In genomic region chr15:85207763-85208162, GRCm38 (mm10) we compare ENCODE assay signal across 8 mouse cellular contexts. TPM values are rescaled to one million over a fixed set of nuclear protein-coding genes. Genes with fewer than 3 reads are reported as not detected.
A peak's percentile ranks its signal among the peaks of the same experiment; 100 is the strongest.
DNase-seq lines count a peak whose midpoint lies in the region; ATAC-seq and TF ChIP-seq lines count a peak whose summit lies in the region.
"Had no signal": no experiment of that assay in that cellular context is flagged by ENCODE, and none has a peak within 500 bp of the region (broad histone marks: within the 10 kb centered on the region; RNA-seq: fewer than 3 reads in every experiment).

No protein-coding gene starts in this region.

- ATAC-seq in hindbrain, embryonic 13.5 days (ENCODE audit: low FRiP score): no peak
- ATAC-seq in neural tube, embryonic 12.5 days (ENCODE audit: low FRiP score, low read depth): no peak

- no peaks in the 10 kb centered on the region for H3K9me3 ChIP-seq in E14TG2a.4 (ENCODE audit: low read length)
- 0 out of 2 replicates have a peak, but pooled peaks cover 3% of the 10 kb centered on the region for H3K9me3 ChIP-seq in hindbrain, embryonic 13.5 days
- H3K9me3 ChIP-seq in neural tube, embryonic 12.5 days: peaks cover 14% of the 10 kb centered on the region

- TF ChIP-seq CTCF in E14TG2a.4 (conservative IDR thresholded peaks at IDR 0.05; ENCODE audit: low read length): no peak

- H3K27ac ChIP-seq in hindbrain, embryonic 13.5 days: peak overlapping the region; percentile 74
- H3K27ac ChIP-seq in neural tube, embryonic 12.5 days: peak overlapping the region; percentile 42; the same call in 1 of the 2 replicates
- H3K27ac ChIP-seq: liver, embryonic 14.5 days had no signal

- H3K4me1 ChIP-seq in E14TG2a.4 (replicated peaks; ENCODE audit: low read depth, low read length): peaks cover 89% of the 10 kb centered on the region
- peaks cover 31% of the 10 kb centered on the region for H3K4me1 ChIP-seq in hindbrain, embryonic 13.5 days (replicated peaks)
- peaks cover 22% of the 10 kb centered on the region for H3K4me1 ChIP-seq in neural tube, embryonic 12.5 days

- intact Hi-C loops in left cerebral cortex, postnatal 4 days (cut with DNase I): no loop called here

- H3K4me3 ChIP-seq in E14TG2a.4 (replicated peaks; ENCODE audit: low read length): peak overlapping the region; percentile 85
- H3K4me3 ChIP-seq in hindbrain, embryonic 13.5 days: 0 out of 2 replicates have a peak overlapping the region, but pooled peaks have one; percentile 4
- peak overlapping the region; percentile 52 for H3K4me3 ChIP-seq in neural tube, embryonic 12.5 days

- 7% methylated on average over 2 of the region's 2 CpGs for WGBS in hindbrain, embryonic 13.5 days
- WGBS in neural tube, embryonic 12.5 days: 9% methylated on average over 2 of the region's 2 CpGs

- peak; percentile 17 for DNase-seq in ES-CJ7 (ENCODE audit: low read depth, low spot score)
- DNase-seq in forelimb bud, embryonic 11.5 days (ENCODE audit: low read depth, low spot score): peak; percentile 61
- DNase-seq in left cerebral cortex, postnatal 4 days: peak; percentile 62
- DNase-seq in urinary bladder, postnatal 25 days (ENCODE audit: low spot score): no peak

- peak overlapping the region; percentile 10; the same call in 1 of the 2 replicates for H3K9ac ChIP-seq in hindbrain, embryonic 13.5 days
- 0 out of 2 replicates have a peak overlapping the region, but pooled peaks have one; percentile 30 for H3K9ac ChIP-seq in neural tube, embryonic 12.5 days
- H3K9ac ChIP-seq: liver, embryonic 14.5 days had no signal

- H3K27me3 ChIP-seq in E14TG2a.4 (ENCODE audit: insufficient read depth, low read length): peaks cover 24% of the 10 kb centered on the region
- peaks cover 20% of the 10 kb centered on the region for H3K27me3 ChIP-seq in hindbrain, embryonic 13.5 days
- peaks cover 5% of the 10 kb centered on the region; the same call in 1 of the 2 replicates for H3K27me3 ChIP-seq in neural tube, embryonic 12.5 days (replicated peaks)

- H3K4me2 ChIP-seq in hindbrain, embryonic 13.5 days: peak overlapping the region; percentile 90
- peak overlapping the region; percentile 81 for H3K4me2 ChIP-seq in neural tube, embryonic 12.5 days (replicated peaks)

- peaks cover 5% of the 10 kb centered on the region for H3K36me3 ChIP-seq in E14TG2a.4 (ENCODE audit: insufficient read depth, low read length)
- 0 out of 2 replicates have a peak, but pooled peaks cover 10% of the 10 kb centered on the region for H3K36me3 ChIP-seq in hindbrain, embryonic 13.5 days
- H3K36me3 ChIP-seq in neural tube, embryonic 12.5 days: peaks cover 24% of the 10 kb centered on the region

RNA-seq across cellular contexts. Expression of gene Fbln1, which starts 2.0 kb away (rescaled TPM):
- polyA plus RNA-seq in hindbrain, embryonic 13.5 days (2015; fragmentation: Nextera tagmentation; extraction: Ambion mirVana): 60.7 and 65.1 TPM in 2 replicates
- total RNA-seq in left cerebral cortex, postnatal 4 days (2021): 10 to 100 TPM; 19.0 to 24.7 TPM
- 102 and 108 TPM in 2 replicates for polyA plus RNA-seq in neural tube, embryonic 12.5 days (2016; fragmentation: Nextera tagmentation; extraction: Ambion mirVana)

Comparison
In these comparisons a context has a peak if more than half of its experiments do, and no peak if none do; other contexts are left out.
1. H3K4me3 ChIP-seq: peak in every context shown above with its lines; median percentile 85 in E14TG2a.4; 52 in neural tube, embryonic 12.5 days; 4 in hindbrain, embryonic 13.5 days.